Mouse (Mus musculus) MEL (cell line): ENCODE data around the gene Zfp446. TPM values are rescaled to one million over a fixed set of nuclear protein-coding genes. Genes with fewer than 3 reads are reported as not detected.

Source experiments
- DNase-seq: peaks from one replicate; pipeline ENCODE4 v3.0.0; 2011; ENCODE audit warnings: low read depth, low spot score
- H3K27ac ChIP-seq: 2 replicates; pipeline ENCODE4 v1.5.1; 2012; ENCODE audit warnings: low read depth, mild to moderate bottlenecking, control low read depth, low read length, moderate library complexity; ENCODE audit not compliant: control insufficient read depth
- H3K27me3 ChIP-seq, 2 experiments: fragments of 150-350 bp in 1 of 2; sonication (generic) in 1 of 2; 2 replicates each; pipeline ENCODE4 v1.6.1; 2012; ENCODE audit warnings: low read length in 2 of 2, mild to moderate bottlenecking in 2 of 2, improper control_type of control experiment in 1 of 2, moderate library complexity in 1 of 2; ENCODE audit not compliant: insufficient read depth in 2 of 2, control insufficient read depth in 1 of 2
- H3K36me3 ChIP-seq, 2 experiments: 2 replicates each; pipeline ENCODE4 v1.6.1; 2012 to 2014; ENCODE audit warnings: low read length in 2 of 2, improper control_type of control experiment in 1 of 2, inconsistent platforms in 1 of 2, mild to moderate bottlenecking in 1 of 2; ENCODE audit not compliant: insufficient read depth in 2 of 2, control insufficient read depth in 1 of 2
- H3K4me1 ChIP-seq, 2 experiments: fragments of 150-350 bp in 1 of 2; sonication (generic) in 1 of 2; 2 replicates each; pipeline ENCODE4 v1.6.1; 2012; ENCODE audit warnings: low read length in 2 of 2, improper control_type of control experiment in 1 of 2, mild to moderate bottlenecking in 1 of 2; ENCODE audit not compliant: insufficient read depth in 2 of 2, control insufficient read depth in 1 of 2
- H3K4me3 ChIP-seq, 2 experiments: fragments of 150-350 bp in 1 of 2; sonication (generic) in 1 of 2; 2 replicates each; pipeline ENCODE4 v1.5.1; 2012; ENCODE audit warnings: low read depth in 2 of 2, low read length in 2 of 2, mild to moderate bottlenecking in 2 of 2, moderate library complexity in 2 of 2, control low read depth in 1 of 2, improper control_type of control experiment in 1 of 2; ENCODE audit not compliant: control insufficient read depth in 1 of 2, insufficient read depth in 1 of 2
- H3K79me2 ChIP-seq: 2 replicates; pipeline ENCODE4 v1.6.1; 2012; ENCODE audit warnings: mild to moderate bottlenecking, low read length, moderate library complexity; ENCODE audit not compliant: control insufficient read depth, poor library complexity, insufficient read depth
- H3K9ac ChIP-seq: 2 replicates; pipeline ENCODE4 v1.6.1; 2012; ENCODE audit warnings: low read depth, mild to moderate bottlenecking, control low read depth, low read length, moderate library complexity; ENCODE audit not compliant: control insufficient read depth, poor library complexity, severe bottlenecking
- H3K9me3 ChIP-seq: fragments of 150-350 bp; sonication (generic); replicated peaks from 2 replicates; pipeline ENCODE4 v1.6.1; 2012; ENCODE audit warnings: mild to moderate bottlenecking, low read length, improper control_type of control experiment, moderate library complexity; ENCODE audit not compliant: insufficient read depth
- BHLHE40 ChIP-seq: IDR thresholded peaks from 2 replicates; pipeline ENCODE4 v1.6.1; 2012; ENCODE audit warnings: low read depth, mild to moderate bottlenecking, inconsistent platforms, low read length, improper control_type of control experiment, borderline replicate concordance
- CHD1 ChIP-seq: IDR thresholded peaks from 2 replicates; pipeline ENCODE4 v1.6.1; 2012; ENCODE audit warnings: low read depth, mild to moderate bottlenecking, inconsistent platforms, low read length, improper control_type of control experiment
- CTCF ChIP-seq, 3 experiments: IDR thresholded peaks in 2 of 3; conservative IDR thresholded peaks in 1 of 3; 2 replicates each; pipeline ENCODE4 v1.5.1; 2011 to 2012; ENCODE audit warnings: low read length in 3 of 3, low read depth in 2 of 3, mild to moderate bottlenecking in 2 of 3, improper control_type of control experiment in 1 of 3, inconsistent platforms in 1 of 3, mixed read lengths in 1 of 3, moderate library complexity in 1 of 3; ENCODE audit not compliant: control insufficient read depth in 1 of 3, insufficient read depth in 1 of 3, poor library complexity in 1 of 3, severe bottlenecking in 1 of 3
- ELF1 ChIP-seq: IDR thresholded peaks from 2 replicates; pipeline ENCODE4 v1.6.1; 2014; ENCODE audit warnings: low read depth, mild to moderate bottlenecking, inconsistent platforms, low read length, improper control_type of control experiment, moderate library complexity
- ETS1 ChIP-seq: IDR thresholded peaks from 2 replicates; pipeline ENCODE4 v1.6.1; 2012; ENCODE audit warnings: low read depth, mild to moderate bottlenecking, inconsistent platforms, low read length, improper control_type of control experiment, moderate library complexity
- GATA1 ChIP-seq: IDR thresholded peaks from 2 replicates; pipeline ENCODE4 v1.6.1; 2011; ENCODE audit warnings: low read depth, low read length, improper control_type of control experiment
- HCFC1 ChIP-seq: IDR thresholded peaks from 2 replicates; pipeline ENCODE4 v1.6.1; 2012; ENCODE audit warnings: low read depth, mild to moderate bottlenecking, inconsistent platforms, low read length, improper control_type of control experiment, moderate library complexity
- JUND ChIP-seq: IDR thresholded peaks from 2 replicates; pipeline ENCODE4 v1.6.1; 2011; ENCODE audit warnings: low read depth, mild to moderate bottlenecking, improper control_type of control experiment, low read length
- MAX ChIP-seq: IDR thresholded peaks from 2 replicates; pipeline ENCODE4 v1.6.1; 2011; ENCODE audit warnings: low read length, improper control_type of control experiment
- MXI1 ChIP-seq: IDR thresholded peaks from 2 replicates; pipeline ENCODE4 v1.6.1; 2011; ENCODE audit warnings: mild to moderate bottlenecking, low read depth, low read length, improper control_type of control experiment
- RAD21 ChIP-seq: IDR thresholded peaks from 2 replicates; pipeline ENCODE4 v1.6.1; 2011; ENCODE audit warnings: mild to moderate bottlenecking, low read depth, low read length, improper control_type of control experiment
- SIN3A ChIP-seq: IDR thresholded peaks from 2 replicates; pipeline ENCODE4 v1.6.1; 2012; ENCODE audit warnings: low read length, improper control_type of control experiment, inconsistent platforms
- TBP ChIP-seq: IDR thresholded peaks from 2 replicates; pipeline ENCODE4 v1.8.0; 2011; ENCODE audit warnings: low read depth, low read length, improper control_type of control experiment
- USF2 ChIP-seq, 2 experiments: IDR thresholded peaks; 2 replicates each; pipeline ENCODE4 v1.6.1; 2011 to 2012; ENCODE audit warnings: improper control_type of control experiment in 2 of 2, low read length in 2 of 2, borderline replicate concordance in 1 of 2, inconsistent platforms in 1 of 2, low read depth in 1 of 2, mild to moderate bottlenecking in 1 of 2; ENCODE audit not compliant: insufficient read depth in 1 of 2
- ZKSCAN1 ChIP-seq: IDR thresholded peaks from 2 replicates; pipeline ENCODE4 v1.6.1; 2012; ENCODE audit warnings: low read depth, mild to moderate bottlenecking, inconsistent platforms, low read length, improper control_type of control experiment, moderate library complexity
- ZMIZ1 ChIP-seq: IDR thresholded peaks from 2 replicates; pipeline ENCODE4 v1.6.1; 2012; ENCODE audit warnings: low read depth, mild to moderate bottlenecking, inconsistent platforms, low read length, improper control_type of control experiment, moderate library complexity
- polyA plus RNA-seq, 2 experiments: library from polyadenylated mRNA; stranded (reverse) in 1 of 2; unstranded in 1 of 2; fragments of >175 nt in 1 of 2; fragments of >200 nt in 1 of 2; gene quantifications; 2 replicates each; pipeline versions ENCODE4 v1.2.1 to v1.2.4; 2012; ENCODE audit warnings: low replicate concordance in 2 of 2, low read depth in 1 of 2; ENCODE audit not compliant: insufficient read length in 2 of 2, insufficient read depth in 1 of 2, missing spikeins in 1 of 2
- total RNA-seq: library from RNA; depleted of rRNA; stranded (reverse); fragments of 300-350 nt; gene quantifications from 2 replicates; pipeline ENCODE4 v1.2.3, GENCODE M21; 2012

Gene Zfp446
- total and polyA plus RNA-seq, 3 experiments = 3.4 to 4.9 TPM; not detected in 1

DNA sequence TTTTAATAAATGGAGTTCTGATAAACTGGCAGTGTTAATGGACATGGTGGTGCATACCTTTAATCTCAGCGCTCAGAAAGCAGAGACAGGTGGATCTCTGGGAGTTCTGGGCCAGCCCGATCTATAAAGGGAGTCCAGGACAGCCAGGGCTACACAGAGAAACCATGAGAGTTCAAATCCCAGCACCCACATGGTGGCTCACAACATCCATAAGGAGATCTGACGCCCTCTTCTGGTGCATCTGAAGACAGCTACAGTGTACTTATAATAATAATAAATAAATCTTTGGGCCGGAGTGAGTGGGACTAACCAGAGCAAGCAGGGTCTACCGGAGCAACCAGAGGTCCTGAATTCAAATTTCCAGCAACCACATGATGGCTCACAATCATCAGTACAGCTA lies 25.7 kb downstream of the Zfp446 start:
- peaks cover 8% of the 10 kb centered on the region; the same call in 1 of the 2 replicates for H3K79me2 ChIP-seq
- TF ChIP-seq CHD1 = no peak
- TF ChIP-seq CTCF (IDR thresholded peaks at IDR 0.05 in 2 of 3, conservative IDR thresholded peaks at IDR 0.05 in 1 of 3; ENCODE audit: control insufficient read depth in 1 of 3, insufficient read depth in 1 of 3, low read depth in 2 of 3, low read length in 3 of 3, poor library complexity in 1 of 3, severe bottlenecking in 1 of 3) = peak in 1 of 3 experiments; percentile 21; a peak in 1 of 6 replicates
- TF ChIP-seq, all 39 proteins: peak for 1
- Histone ChIP-seq H3K27me3 (no peaks in the 10 kb centered on the region), H3K9me3 (no peaks in the 10 kb centered on the region), H3K4me3 (no peak overlapping the region), H3K4me1 (0 out of 4 replicates have a peak, but pooled peaks cover 0 to under 1% of the 10 kb centered on the region in 2 experiments), H3K27ac (no peak overlapping the region), H3K36me3 (no peaks in the 10 kb centered on the region), H3K9ac (no peak overlapping the region)
- DNase-seq = no peak

GRCm38 (mm10) chr7:13006011-13006410 lies 28.4 kb downstream of the Zfp446 start:
- no peaks in the 10 kb centered on the region for H3K9me3 ChIP-seq
- no peak overlapping the region for H3K9ac ChIP-seq
- DNase-seq = no peak
- no peak for TF ChIP-seq BHLHE40
- no peak for TF ChIP-seq GATA1
- TF ChIP-seq SIN3A = no peak
- no peak for TF ChIP-seq HCFC1
- TF ChIP-seq ZMIZ1 = no peak
- TF ChIP-seq ETS1 = no peak
- TF ChIP-seq CTCF (IDR thresholded peaks at IDR 0.05 in 2 of 3, conservative IDR thresholded peaks at IDR 0.05 in 1 of 3; ENCODE audit: control insufficient read depth in 1 of 3, insufficient read depth in 1 of 3, low read depth in 2 of 3, low read length in 3 of 3, poor library complexity in 1 of 3, severe bottlenecking in 1 of 3) = no peak
- no peak for TF ChIP-seq ELF1
- no peak for TF ChIP-seq JUND
- TF ChIP-seq ZKSCAN1 = no peak
- no peak for TF ChIP-seq RAD21
- H3K4me1 ChIP-seq = peaks cover 0 to 8% of the 10 kb centered on the region in 2 experiments; a peak in 1 of 4 replicates
- H3K36me3 ChIP-seq = no peaks in the 10 kb centered on the region; a peak in 1 of 4 replicates
- H3K27ac ChIP-seq = no peak overlapping the region
- no peak overlapping the region for H3K4me3 ChIP-seq
- H3K27me3 ChIP-seq = no peaks in the 10 kb centered on the region
- H3K79me2 ChIP-seq = peaks cover 20% of the 10 kb centered on the region

GRCm38 (mm10) chr7:13006531-13006930 lies 28.9 kb downstream of the Zfp446 start:
- DNase-seq = no peak

More at GRCm38 (mm10) chr7:13006531-13006930, 28.9 kb downstream of the Zfp446 start:
- TF ChIP-seq USF2 (IDR thresholded peaks at IDR 0.05; ENCODE audit: borderline replicate concordance in 1 of 2, insufficient read depth in 1 of 2, low read depth in 1 of 2, low read length in 2 of 2) = no peak
- no peak for TF ChIP-seq TBP
- TF ChIP-seq MXI1 = no peak
- no peak for TF ChIP-seq ZKSCAN1
- no peak for TF ChIP-seq MAX
- TF ChIP-seq RAD21 = no peak
- no peak for TF ChIP-seq SIN3A
- Histone ChIP-seq H3K36me3 (no peaks in the 10 kb centered on the region; a peak in 1 of 4 replicates), H3K27me3 (no peaks in the 10 kb centered on the region), H3K79me2 (peaks cover 20% of the 10 kb centered on the region), H3K4me1 (peaks cover 0 to 8% of the 10 kb centered on the region in 2 experiments; a peak in 1 of 4 replicates), H3K27ac (no peak overlapping the region), H3K4me3 (no peak overlapping the region), H3K9me3 (no peaks in the 10 kb centered on the region), H3K9ac (no peak overlapping the region)
